Mouse (Mus musculus): ENCODE data around the gene Zscan5b. TPM values are rescaled to one million over a fixed set of nuclear protein-coding genes. Genes with fewer than 3 reads are reported as not detected.
"Not testable (repeated sequence)": the region's sequence is repeated elsewhere in the genome, so short reads cannot be mapped to it uniquely, and the experiment has no call there.

The Zscan5b gene
- total RNA-seq, 2 experiments from 2014 or later, result not detected

DNA sequence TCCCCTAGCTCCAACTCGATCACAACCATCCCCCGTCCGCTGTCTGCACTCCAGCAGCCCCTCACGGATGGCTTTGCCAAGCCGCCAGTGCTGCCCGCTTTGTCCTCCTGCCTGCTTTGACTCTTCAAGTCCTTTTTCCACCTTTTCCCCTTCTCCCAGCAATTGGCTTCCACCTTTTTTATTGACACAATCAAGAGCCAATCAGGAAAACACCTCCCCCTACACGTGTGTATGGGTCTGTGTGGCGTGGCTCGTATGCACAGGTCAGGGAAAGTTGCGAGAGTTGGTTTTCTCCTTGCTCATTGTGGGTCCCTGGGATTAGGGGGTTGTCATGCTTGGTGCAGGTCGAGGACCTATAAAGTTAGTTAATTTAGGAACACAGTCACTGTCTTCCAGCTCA, 17.7 kb downstream of the Zscan5b start:
- intact Hi-C loops (cut with DNase I; ENCODE audit: low total_unique reads), result no loop called here
- no peak for DNase-seq

GRCm38 (mm10) chr7:6240841-6241425, 18.9 kb downstream of the Zscan5b start:
- intact Hi-C loops (cut with DNase I; ENCODE audit: low total_unique reads), result not testable (repeated sequence)
- peak; percentile 16 for DNase-seq

GRCm38 (mm10) chr7:6244361-6245292, 22.5 kb downstream of the Zscan5b start:
- intact Hi-C loops (cut with DNase I; ENCODE audit: low total_unique reads), result no loop called here
- DNase-seq, result no peak

GRCm38 (mm10) chr7:6252410-6252809, 30.3 kb downstream of the Zscan5b start, which contains the start of gene Epp13:
Gene Epp13 (plus strand): TSS chr7:6252710.
- intact Hi-C loops (cut with DNase I; ENCODE audit: low total_unique reads), result no loop called here

DNA sequence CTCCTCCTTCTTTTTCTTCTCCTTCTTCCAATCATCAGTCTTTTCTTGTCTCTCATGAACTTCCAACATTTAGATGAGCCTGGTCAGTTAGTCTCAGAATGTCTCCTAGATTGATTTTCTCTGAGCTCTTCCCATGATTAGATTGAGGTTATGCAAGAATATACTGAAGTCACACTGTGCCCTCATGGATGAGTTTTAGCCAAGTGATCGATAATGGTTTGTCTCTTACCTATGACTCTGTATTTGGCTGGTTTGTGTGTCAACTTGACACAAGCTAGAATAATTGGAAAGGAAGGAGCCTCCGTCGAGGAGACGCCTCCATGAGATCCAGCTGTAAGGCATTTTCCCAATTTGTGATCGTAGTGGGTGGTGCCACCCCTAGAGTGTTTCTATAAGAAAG, 32.4 kb downstream of the Zscan5b start:
- DNase-seq, result no peak
- intact Hi-C loops (cut with DNase I; ENCODE audit: low total_unique reads), result no loop called here

More at GRCm38 (mm10) chr7:6252410-6252809, 30.3 kb downstream of the Zscan5b start, which contains the start of gene Epp13:
- no peak for DNase-seq

DNA sequence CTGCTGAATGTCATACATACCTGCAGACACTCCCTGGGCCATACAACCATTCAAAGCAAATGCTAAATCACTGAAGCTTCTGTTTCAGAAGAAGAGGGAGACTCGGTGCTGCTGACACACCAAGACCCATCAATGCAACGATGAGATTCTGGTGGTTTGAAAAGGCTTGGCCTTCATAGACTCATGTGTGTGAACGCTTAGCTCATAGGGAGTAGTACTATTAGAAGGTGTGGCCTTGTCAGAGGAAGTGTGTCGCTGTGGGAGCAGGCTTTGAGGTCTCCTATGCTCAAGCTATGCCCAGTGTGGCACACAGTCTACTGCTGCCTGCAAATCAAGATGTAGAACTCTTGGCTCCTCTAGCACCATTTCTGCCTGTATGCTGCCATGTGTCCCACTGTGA, 35.3 kb downstream of the Zscan5b start:
- intact Hi-C loops (cut with DNase I; ENCODE audit: low total_unique reads), result no loop called here

DNA sequence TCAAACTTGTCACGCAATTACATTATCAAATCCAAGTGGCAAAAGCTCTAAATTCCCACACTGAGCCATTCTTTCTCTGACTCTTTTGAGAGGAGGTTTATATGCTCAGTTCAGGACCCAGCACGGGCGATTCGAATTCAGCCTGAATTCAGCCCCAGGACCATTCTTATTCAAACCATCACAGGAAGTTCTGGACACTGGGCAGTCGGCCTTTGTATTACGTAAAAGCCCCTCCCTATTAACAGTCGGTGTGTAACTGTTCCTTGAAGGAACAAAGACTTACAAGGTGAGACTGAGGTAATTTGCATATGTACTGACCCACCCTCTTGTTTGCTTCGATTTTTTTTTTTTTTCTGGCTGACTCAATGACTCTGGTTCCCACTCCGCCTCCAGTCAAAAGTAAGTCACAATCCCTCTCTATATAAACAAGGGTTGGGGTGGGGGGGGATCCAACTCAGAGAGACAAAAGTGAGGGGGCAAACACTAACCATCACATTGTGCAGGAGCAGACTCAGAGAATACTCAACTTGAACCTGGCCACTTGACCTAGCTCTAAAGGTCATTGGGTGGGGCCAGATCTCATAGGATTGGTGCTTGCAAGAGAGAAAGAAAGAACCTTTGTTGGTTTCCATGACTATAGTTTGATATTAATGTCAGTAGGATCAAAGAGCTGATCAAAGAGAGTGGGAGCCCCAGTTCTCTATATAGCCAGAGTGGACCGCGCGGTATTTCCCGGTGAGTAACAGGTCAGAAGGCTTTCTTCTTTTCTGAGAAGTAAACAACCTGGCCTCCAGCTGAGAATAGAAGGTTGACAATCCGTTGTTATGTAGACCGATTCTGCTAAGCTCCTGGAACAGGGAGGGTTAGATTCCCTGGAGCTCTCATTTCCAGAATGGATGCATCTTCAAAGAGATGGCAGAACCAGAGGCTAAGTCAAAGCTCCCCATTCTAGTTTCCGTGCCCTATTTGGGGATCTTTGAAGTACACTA, 36.4 kb downstream of the Zscan5b start:
- intact Hi-C loops (cut with DNase I; ENCODE audit: low total_unique reads), result no loop called here
- DNase-seq, result no peak

More for the DNA sequence above, 35.3 kb downstream of the Zscan5b start:
- DNase-seq, result no peak

DNA sequence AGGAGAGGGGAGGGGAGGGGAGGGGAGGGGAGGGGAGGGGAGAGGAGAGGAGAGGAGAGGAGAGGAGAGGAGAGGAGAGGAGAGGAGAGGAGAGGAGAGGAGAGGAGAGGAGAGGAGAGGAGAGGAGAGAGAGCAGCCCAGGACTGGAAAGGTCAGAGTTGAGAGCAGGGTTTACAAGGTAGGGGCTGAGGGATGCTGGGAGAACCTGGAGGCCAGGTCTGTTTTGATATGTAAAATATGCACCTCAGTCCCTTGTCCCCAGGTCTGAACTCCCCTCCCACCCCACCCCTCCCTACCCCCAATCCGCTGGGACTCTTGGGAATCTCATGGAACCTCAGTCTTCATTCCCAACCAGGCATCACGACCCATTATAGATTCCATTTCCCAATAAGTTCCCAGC, 37.9 kb downstream of the Zscan5b start:
- intact Hi-C loops (cut with DNase I; ENCODE audit: low total_unique reads); DNase-seq: not testable (repeated sequence)

GRCm38 (mm10) chr7:6262120-6262519, 40.0 kb downstream of the Zscan5b start:
- DNase-seq, result no peak

DNA sequence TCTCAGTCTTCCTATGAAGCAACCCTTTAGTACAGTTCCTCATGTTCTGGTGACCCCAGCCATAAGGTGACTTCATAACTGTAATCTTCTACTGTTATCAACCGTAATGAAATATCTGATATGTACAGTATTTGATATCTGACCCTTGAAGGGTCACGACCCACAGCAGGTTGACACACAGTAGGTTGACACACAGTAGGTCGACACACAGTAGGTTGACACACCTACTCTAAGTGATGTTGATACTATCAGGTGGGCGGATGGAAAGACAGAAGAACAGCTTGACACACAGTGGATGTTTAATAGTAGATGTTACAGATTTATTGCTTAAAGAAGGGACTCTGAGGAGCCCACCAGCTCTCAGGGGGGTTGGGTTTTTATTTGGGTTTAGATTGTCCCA, 40.9 kb downstream of the Zscan5b start:
- intact Hi-C loops (cut with DNase I; ENCODE audit: low total_unique reads), result no loop called here

More at GRCm38 (mm10) chr7:6262120-6262519, 40.0 kb downstream of the Zscan5b start:
- intact Hi-C loops (cut with DNase I; ENCODE audit: low total_unique reads), result no loop called here

GRCm38 (mm10) chr7:6265695-6266094, 43.6 kb downstream of the Zscan5b start:
- intact Hi-C loops (cut with DNase I; ENCODE audit: low total_unique reads), result no loop called here
- no peak for DNase-seq

More for the DNA sequence above, 40.9 kb downstream of the Zscan5b start:
- DNase-seq, result no peak

DNA sequence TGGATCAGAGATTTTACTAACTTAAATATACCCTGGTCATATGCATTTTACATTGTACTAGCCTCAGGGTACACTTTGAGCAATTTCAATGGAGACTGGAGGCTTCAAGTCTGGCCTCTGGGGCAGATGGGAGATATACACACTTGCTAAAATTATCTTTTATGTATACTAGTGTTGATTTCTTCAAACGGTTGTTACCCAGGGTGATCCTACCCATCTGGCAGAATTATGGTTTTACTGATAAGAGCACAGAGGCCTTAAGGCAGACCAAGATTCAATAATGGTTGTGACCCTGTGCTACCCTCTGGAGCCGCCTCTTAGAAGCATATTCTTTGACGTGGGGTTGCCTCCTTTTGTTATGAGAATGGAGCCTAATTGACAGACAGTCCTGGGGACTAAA, 55.8 kb downstream of the Zscan5b start:
- DNase-seq, result no peak
- intact Hi-C loops (cut with DNase I; ENCODE audit: low total_unique reads), result no loop called here

DNA sequence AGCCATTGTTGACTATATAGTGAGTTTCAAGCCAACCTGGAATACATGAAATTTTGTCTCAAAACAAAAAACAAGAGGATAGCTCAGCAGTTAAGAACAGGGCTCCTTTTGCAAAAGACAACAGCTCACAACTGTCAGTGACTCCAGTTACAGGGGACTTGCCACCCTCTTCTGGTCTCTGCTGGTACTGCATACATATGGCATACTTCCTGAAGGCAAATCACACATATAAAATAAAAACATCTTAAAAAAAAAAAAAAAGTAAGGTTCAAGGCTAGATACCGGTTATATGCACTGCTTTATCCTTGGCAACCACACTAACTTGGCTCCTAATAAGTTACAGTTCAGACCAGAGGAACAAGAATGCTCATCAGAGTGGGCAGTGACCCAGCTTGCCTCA, 60.7 kb downstream of the Zscan5b start:
- intact Hi-C loops (cut with DNase I; ENCODE audit: low total_unique reads), result no loop called here
- peak; percentile 66 for DNase-seq

GRCm38 (mm10) chr7:6283451-6284075, 61.5 kb downstream of the Zscan5b start:
- peak; percentile 72 for DNase-seq
- intact Hi-C loops (cut with DNase I; ENCODE audit: low total_unique reads), result no loop called here

- DNase-seq, result no peak
- intact Hi-C loops (cut with DNase I; ENCODE audit: low total_unique reads), result no loop called here
These were observed 62.4 kb downstream of the Zscan5b start for GRCm38 (mm10) chr7:6284442-6285012.

DNA sequence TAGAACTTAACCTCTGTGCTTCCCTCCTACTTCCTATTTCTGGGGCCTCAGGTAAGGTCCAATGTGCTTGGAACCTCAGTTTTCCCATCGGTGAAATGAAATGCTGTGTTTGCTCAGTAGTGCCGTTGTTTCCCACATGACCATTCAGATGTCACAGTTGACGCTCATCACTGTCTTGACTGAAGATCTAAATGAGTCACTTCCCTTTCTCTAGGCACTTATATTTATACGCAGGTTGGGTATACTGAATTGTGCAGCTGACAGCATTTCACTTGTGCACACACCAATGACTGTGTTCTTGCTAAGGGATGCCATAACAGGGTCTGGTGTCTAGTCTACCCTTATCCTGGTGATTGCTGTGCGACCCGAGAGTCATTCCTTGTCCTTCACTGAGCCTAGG, 63.3 kb downstream of the Zscan5b start:
- intact Hi-C loops (cut with DNase I; ENCODE audit: low total_unique reads), result no loop called here
- no peak for DNase-seq

DNA sequence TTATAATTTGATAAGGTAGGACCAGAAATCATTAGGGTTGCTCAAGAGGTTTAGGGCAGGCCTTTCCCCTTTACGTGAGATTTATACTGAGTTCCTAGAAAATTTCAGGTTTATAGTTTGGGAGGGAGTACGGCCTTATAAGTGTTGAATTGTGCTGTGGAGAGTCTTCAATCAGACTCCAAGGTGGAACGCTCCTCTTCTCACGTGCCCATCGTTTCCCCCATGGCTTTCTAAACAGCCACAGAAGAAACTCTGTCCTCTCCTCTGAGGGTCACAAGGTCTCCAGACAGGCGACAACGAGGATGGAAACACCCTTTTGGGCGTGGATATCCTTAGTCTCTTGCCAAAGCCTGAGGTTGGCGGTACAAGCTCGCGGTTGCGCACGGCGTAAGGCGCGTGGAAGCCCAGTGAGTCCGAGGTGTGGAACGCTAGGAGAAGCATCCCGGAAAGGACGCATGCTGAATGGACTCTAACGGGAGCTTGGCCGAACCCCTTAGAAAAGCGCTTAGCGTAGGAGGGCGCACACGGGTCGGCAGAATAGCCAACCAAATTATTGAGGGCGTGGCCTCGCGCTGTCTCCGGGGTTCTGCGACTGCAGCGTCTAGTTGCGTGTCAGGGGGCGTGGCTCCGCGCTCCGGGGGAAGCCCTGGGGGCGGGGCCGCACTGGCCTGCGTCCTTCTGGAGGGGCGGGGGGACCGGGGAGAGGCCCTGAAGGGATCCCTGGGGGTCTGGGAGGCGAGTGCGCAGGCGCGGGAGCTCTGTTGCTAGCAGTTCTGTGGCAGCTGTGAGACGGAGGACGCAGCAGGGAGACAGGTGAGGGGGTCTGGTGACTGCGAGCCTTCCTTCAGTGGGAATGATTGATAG, 64.0 kb downstream of the Zscan5b start, which contains the start of gene Zfp667:
Gene Zfp667, plus strand, starts transcription at position 738 of the 864 bp plus-strand sequence.
- peak; percentile 100 for DNase-seq
- intact Hi-C loops (cut with DNase I; ENCODE audit: low total_unique reads), result no loop called here

Measured in gastrocnemius, postnatal 14 days (tissue).